Mouse (Mus musculus) forebrain, embryonic 10.5 days (tissue): ENCODE results near the gene Vhl. TPM values are rescaled to one million over a fixed set of nuclear protein-coding genes. Genes with fewer than 3 reads are reported as not detected.

Source experiments
- DNase-seq: peaks from one replicate; pipeline ENCODE4 v3.0.0-alpha.2; 2017; ENCODE audit warnings: low spot score; ENCODE audit errors: extremely low spot score
- H3K27ac ChIP-seq: fragments of 300-500 bp; sonication (generic); 2 replicates; pipeline ENCODE4 v1.5.1; 2016; ENCODE audit warnings: mild to moderate bottlenecking
- H3K27me3 ChIP-seq: fragments of 300-500 bp; sonication (generic); 2 replicates; pipeline ENCODE4 v1.6.1; 2016; ENCODE audit warnings: mild to moderate bottlenecking; ENCODE audit not compliant: poor library complexity, severe bottlenecking
- H3K36me3 ChIP-seq: fragments of 300-500 bp; sonication (generic); replicated peaks from 2 replicates; pipeline ENCODE4 v1.6.1; 2016; ENCODE audit warnings: mild to moderate bottlenecking, moderate library complexity
- H3K4me1 ChIP-seq: fragments of 300-500 bp; sonication (generic); 2 replicates; pipeline ENCODE4 v1.6.1; 2016
- H3K4me3 ChIP-seq: fragments of 300-500 bp; sonication (generic); 2 replicates; pipeline ENCODE4 v1.5.1; 2016; ENCODE audit warnings: mild to moderate bottlenecking, moderate library complexity
- H3K9me3 ChIP-seq: fragments of 300-500 bp; sonication (generic); 2 replicates; pipeline ENCODE4 v1.6.1; 2016; ENCODE audit warnings: mild to moderate bottlenecking, moderate library complexity
- WGBS: fragments of 180-500 bp; shearing (Covaris S2); methylation state at CpG from one replicate; pipeline ENCODE4 v1.1.7; 2016; 5-methylcytosine and 5-hydroxymethylcytosine counted together
- polyA plus RNA-seq: library from polyadenylated mRNA; unstranded; fragments of >200 nt; fragmentation: Nextera tagmentation; extraction: Ambion mirVana; gene quantifications from 2 replicates; pipeline ENCODE4 v1.2.1, GENCODE M21; 2016

Vhl gene
- polyA plus RNA-seq, result 41.4 and 42.4 TPM in 2 replicates

DNA sequence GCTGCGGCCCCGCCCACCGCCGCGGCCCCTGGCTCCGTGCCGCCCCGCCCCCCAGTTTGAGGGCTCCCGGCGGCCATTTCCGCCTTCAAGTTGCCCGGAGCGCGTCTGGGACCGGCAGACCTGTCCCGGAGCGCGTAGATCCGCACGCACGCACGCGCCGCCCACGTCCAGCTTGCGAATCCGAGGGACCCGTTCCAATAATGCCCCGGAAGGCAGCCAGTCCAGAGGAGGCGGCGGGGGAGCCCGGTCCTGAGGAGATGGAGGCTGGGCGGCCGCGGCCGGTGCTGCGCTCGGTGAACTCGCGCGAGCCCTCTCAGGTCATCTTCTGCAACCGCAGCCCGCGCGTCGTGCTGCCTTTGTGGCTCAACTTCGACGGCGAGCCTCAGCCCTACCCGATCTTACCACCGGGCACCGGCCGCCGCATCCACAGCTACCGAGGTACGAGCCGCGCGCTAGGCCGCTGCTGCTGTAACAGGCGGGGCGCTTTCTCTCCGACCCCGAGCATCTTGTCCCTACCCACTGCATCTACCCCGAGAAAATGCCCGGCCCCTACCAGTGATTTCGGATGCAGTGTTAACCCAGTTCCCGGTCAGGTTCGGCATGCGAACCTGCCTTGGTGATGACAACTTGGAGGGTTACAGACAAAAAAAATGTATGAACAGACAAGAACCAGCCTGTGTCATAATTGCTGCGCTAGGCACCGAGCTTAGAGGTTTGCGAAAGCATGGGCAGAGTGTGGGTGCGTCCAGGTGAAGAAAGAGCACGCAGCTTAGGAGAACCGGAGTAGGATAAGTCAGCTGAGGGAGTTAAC is at the start of gene Vhl:
Gene Vhl, plus strand, starts transcription at position 19 of the 811 bp plus-strand sequence.
- Histone ChIP-seq H3K9me3 (no peaks in the 10 kb centered on the region; the same call in 1 of the 2 replicates), H3K27ac (peak within 1 kb of the TSS; percentile 94), H3K4me3 (peak within 1 kb of the TSS; percentile 79), H3K36me3 (peaks cover 33% of the 10 kb centered on the region), H3K4me1 (peaks cover 22% of the 10 kb centered on the region), H3K27me3 (no peaks in the 10 kb centered on the region)
- WGBS, result 1% methylated on average over 76 of the region's 76 CpGs
- DNase-seq, result peak; percentile 83

DNA sequence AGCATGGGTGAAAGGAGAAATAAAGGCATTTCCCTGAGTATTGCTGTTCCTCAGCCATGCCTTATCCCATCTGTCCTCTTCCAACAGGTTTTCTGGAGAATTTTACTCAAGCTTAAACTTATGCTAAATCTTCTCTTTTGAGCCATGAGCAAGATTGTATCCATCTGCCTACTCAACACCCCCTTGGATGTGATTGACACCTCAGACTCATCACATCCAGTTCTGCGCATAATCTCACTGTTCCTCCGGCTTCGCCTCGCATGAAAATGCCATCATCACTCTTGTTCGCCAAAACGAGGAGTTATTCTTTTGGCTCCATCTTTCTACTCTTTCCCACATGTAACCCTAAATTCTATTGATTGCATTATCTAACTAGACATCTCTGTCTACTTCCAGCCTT is 47.7 kb upstream of the Vhl start:
- H3K9me3 ChIP-seq, result no peaks in the 10 kb centered on the region
- WGBS, result 96% methylated on average over 6 of the region's 6 CpGs
- H3K4me1 ChIP-seq, result no peaks in the 10 kb centered on the region
- no peaks in the 10 kb centered on the region for H3K27me3 ChIP-seq
- H3K4me3 ChIP-seq, result no peak overlapping the region
- H3K27ac ChIP-seq, result no peak overlapping the region
- no peak for DNase-seq
- H3K36me3 ChIP-seq, result peaks cover 84% of the 10 kb centered on the region

- Histone ChIP-seq H3K4me3 (no peak overlapping the region), H3K9me3 (no peaks in the 10 kb centered on the region), H3K4me1 (no peaks in the 10 kb centered on the region), H3K36me3 (peaks cover 82% of the 10 kb centered on the region), H3K27ac (no peak overlapping the region), H3K27me3 (no peaks in the 10 kb centered on the region)
- DNase-seq, result no peak
- 93% methylated on average over 3 of the region's 3 CpGs for WGBS
Observed at GRCm38 (mm10) chr6:113579306-113579705, 44.5 kb upstream of the Vhl start.

GRCm38 (mm10) chr6:113583023-113583422 is 40.7 kb upstream of the Vhl start:
- Histone ChIP-seq H3K36me3 (peaks cover 76% of the 10 kb centered on the region), H3K4me1 (no peaks in the 10 kb centered on the region), H3K27ac (no peak overlapping the region), H3K9me3 (no peaks in the 10 kb centered on the region), H3K4me3 (no peak overlapping the region), H3K27me3 (no peaks in the 10 kb centered on the region)
- no peak for DNase-seq
- WGBS, result 93% methylated on average over 4 of the region's 4 CpGs

DNA sequence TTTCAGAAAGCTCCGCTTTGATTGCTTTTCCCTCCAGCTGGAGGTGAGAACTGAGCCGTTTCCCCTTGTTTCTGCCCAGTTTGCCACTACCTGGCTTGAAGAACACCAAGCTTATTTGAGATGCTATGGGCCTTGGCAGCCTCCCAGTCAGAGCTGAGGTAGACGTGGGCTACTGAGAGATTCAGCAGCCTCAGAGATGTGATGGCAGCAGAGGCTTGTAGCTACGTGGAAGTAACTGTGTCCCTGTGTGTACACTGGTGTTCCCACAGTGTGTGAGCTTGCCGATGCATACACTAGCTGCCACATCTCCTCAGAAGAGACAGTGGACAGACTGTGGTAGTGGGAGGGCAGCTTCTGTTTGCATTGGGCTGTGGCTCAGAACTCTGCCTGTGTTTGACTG is 38.7 kb upstream of the Vhl start:
- WGBS, result 92% methylated on average over 5 of the region's 5 CpGs
- Histone ChIP-seq H3K36me3 (peaks cover 73% of the 10 kb centered on the region), H3K4me3 (no peak overlapping the region), H3K4me1 (no peaks in the 10 kb centered on the region), H3K27ac (no peak overlapping the region), H3K27me3 (no peaks in the 10 kb centered on the region), H3K9me3 (no peaks in the 10 kb centered on the region)
- no peak for DNase-seq

DNA sequence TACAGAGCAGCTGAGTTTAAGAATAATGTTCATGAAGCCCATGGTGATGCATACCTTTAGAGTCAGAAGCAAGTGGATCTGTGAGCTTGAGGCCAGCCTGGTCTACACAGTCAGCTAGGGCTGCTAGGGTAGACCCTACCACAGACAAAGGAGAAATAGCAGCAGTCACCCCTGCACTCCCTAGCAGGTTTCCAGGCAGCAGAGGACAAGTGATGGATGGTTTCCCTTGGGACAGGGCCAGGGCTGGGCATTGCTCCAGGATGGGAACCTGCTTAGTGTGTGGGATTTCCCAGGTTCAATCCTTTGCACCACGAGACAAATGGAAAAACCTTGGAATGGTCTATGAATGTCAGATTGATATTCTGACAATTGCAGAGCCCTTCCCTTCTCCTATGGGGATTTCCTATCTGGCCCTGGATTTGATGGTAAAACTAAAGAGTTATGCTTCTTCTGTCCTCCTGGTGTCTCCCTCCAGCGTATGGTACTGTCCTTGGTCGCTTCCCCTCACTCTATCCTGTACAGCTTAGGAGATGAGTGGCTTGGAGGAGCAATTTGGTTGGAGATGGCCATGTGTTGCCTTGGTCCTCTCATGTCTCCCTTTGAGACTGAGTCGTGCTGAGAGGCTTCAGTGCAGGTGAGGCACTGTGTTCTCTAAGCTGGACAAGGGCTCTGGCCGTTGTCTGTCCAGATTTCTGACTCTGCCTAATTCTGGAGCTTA is 37.1 kb upstream of the Vhl start:
- WGBS, result 83% methylated on average over 5 of the region's 5 CpGs
- no peaks in the 10 kb centered on the region for H3K4me1 ChIP-seq
- H3K9me3 ChIP-seq, result no peaks in the 10 kb centered on the region
- H3K27ac ChIP-seq, result no peak overlapping the region
- H3K4me3 ChIP-seq, result no peak overlapping the region
- H3K27me3 ChIP-seq, result no peaks in the 10 kb centered on the region
- H3K36me3 ChIP-seq, result peaks cover 65% of the 10 kb centered on the region
- no peak for DNase-seq

DNA sequence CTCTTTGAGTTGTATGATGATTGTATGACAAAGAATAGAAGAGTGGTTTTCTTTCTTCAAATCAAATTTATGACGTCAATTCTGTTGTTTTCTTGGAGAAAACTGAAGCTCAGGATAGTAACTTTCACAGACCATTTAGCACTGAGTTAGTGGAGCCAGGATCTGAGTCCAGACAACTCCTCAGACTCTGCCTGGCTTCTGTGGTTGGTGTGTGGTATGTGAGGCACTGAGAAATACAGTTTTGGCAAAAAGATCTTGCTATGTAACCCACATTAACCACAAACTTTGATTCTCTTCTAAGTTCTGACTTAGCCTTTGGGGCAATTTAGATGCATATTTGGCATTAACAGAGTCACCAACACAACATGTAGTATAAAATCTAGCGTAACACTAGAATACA is 31.1 kb upstream of the Vhl start:
- 96% methylated on average over 2 of the region's 2 CpGs for WGBS
- peaks cover 57% of the 10 kb centered on the region for H3K36me3 ChIP-seq
- DNase-seq, result no peak

GRCm38 (mm10) chr6:113597945-113598344 is 25.8 kb upstream of the Vhl start:
- no peaks in the 10 kb centered on the region for H3K27me3 ChIP-seq
- DNase-seq, result no peak
- no peaks in the 10 kb centered on the region for H3K9me3 ChIP-seq
- H3K4me1 ChIP-seq, result peaks cover 10% of the 10 kb centered on the region
- H3K27ac ChIP-seq, result no peak overlapping the region
- 94% methylated on average over 4 of the region's 4 CpGs for WGBS
- H3K36me3 ChIP-seq, result peaks cover 30% of the 10 kb centered on the region
- no peak overlapping the region for H3K4me3 ChIP-seq

More for the DNA sequence above, 31.1 kb upstream of the Vhl start:
- no peak overlapping the region for H3K27ac ChIP-seq
- H3K27me3 ChIP-seq, result no peaks in the 10 kb centered on the region
- no peak overlapping the region for H3K4me3 ChIP-seq
- no peaks in the 10 kb centered on the region for H3K9me3 ChIP-seq
- H3K4me1 ChIP-seq, result no peaks in the 10 kb centered on the region

GRCm38 (mm10) chr6:113599833-113600232 is 23.9 kb upstream of the Vhl start:
- no peaks in the 10 kb centered on the region for H3K27me3 ChIP-seq
- 81% methylated on average over 5 of the region's 5 CpGs for WGBS
- no peak for DNase-seq
- H3K9me3 ChIP-seq, result no peaks in the 10 kb centered on the region
- H3K36me3 ChIP-seq, result peaks cover 21% of the 10 kb centered on the region
- H3K4me1 ChIP-seq, result peaks cover 10% of the 10 kb centered on the region
- H3K4me3 ChIP-seq, result no peak overlapping the region
- 0 out of 2 replicates have a peak overlapping the region, but pooled peaks have one; percentile 76 for H3K27ac ChIP-seq

- H3K4me3 ChIP-seq, result no peak within 1 kb of the TSS; the same call in 1 of the 2 replicates
- peaks cover 16% of the 10 kb centered on the region for H3K36me3 ChIP-seq
- H3K27me3 ChIP-seq, result no peaks in the 10 kb centered on the region
- no peaks in the 10 kb centered on the region for H3K9me3 ChIP-seq
- peaks cover 15% of the 10 kb centered on the region for H3K4me1 ChIP-seq
- peak; percentile 44 for DNase-seq
- WGBS, result 43% methylated on average over 23 of the region's 23 CpGs
- peak within 1 kb of the TSS; percentile 76 for H3K27ac ChIP-seq
Observed at GRCm38 (mm10) chr6:113600543-113601139, 23.1 kb upstream of the Vhl start, which contains the start of gene Fancd2os. Gene Fancd2os, minus strand, starts transcription at chr6:113600715.

- Histone ChIP-seq H3K36me3 (peaks cover 20% of the 10 kb centered on the region), H3K27ac (no peak overlapping the region), H3K27me3 (no peaks in the 10 kb centered on the region), H3K9me3 (no peaks in the 10 kb centered on the region), H3K4me1 (peaks cover 27% of the 10 kb centered on the region), H3K4me3 (no peak overlapping the region)
- no peak for DNase-seq
- 95% methylated on average over 6 of the region's 6 CpGs for WGBS
Observed at GRCm38 (mm10) chr6:113602821-113603220, 20.9 kb upstream of the Vhl start.

GRCm38 (mm10) chr6:113603993-113604392 is 19.8 kb upstream of the Vhl start:
- no peaks in the 10 kb centered on the region for H3K9me3 ChIP-seq
- peaks cover 30% of the 10 kb centered on the region for H3K36me3 ChIP-seq
- no peak for DNase-seq
- peak overlapping the region; percentile 94 for H3K4me3 ChIP-seq
- peak overlapping the region; percentile 94 for H3K27ac ChIP-seq
- peaks cover 27% of the 10 kb centered on the region for H3K4me1 ChIP-seq
- 53% methylated on average over 12 of the region's 12 CpGs for WGBS
- no peaks in the 10 kb centered on the region for H3K27me3 ChIP-seq
